Mouse (Mus musculus): ENCODE results near the gene Pde4d. TPM values are rescaled to one million over a fixed set of nuclear protein-coding genes. Genes with fewer than 3 reads are reported as not detected.

Pde4d gene
- polyA plus RNA-seq, 1 experiment from 2014 or later, result 32.1 TPM

DNA sequence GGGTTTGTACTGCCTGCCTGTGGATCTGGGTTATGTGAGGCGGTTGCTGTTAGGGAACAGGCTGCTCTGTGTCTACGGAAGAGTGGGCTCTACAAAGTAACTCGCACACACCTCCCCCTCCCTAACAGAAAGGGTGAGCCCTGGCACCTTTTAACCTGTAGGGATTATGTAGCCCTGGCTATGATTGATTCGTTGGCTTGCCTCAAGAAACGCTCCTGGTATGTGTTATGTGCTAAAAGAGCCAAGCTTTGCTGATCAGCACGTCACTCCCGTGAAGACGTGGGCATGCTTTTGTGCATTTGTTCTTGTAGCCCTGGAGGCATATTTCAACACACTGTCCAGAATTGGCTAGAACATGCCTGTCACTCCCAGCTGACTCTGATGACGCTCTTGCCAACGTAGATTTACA is 828.8 kb downstream of the Pde4d start:
- Histone ChIP-seq H3K36me3 (ENCODE audit: control insufficient read depth, insufficient read depth, low read length) (no peaks in the 10 kb centered on the region), H3K4me2 (ENCODE audit: low read depth, low read length) (no peak overlapping the region), H3K4me3 (ENCODE audit: low read depth, low read length) (no peak overlapping the region), H3K4me1 (ENCODE audit: control insufficient read depth, insufficient read depth, low read length) (no peaks in the 10 kb centered on the region), H3K27ac (ENCODE audit: low read depth, low read length) (no peak overlapping the region), H3K9me3 (ENCODE audit: control insufficient read depth, low read length) (0 out of 2 replicates have a peak, but pooled peaks cover 3% of the 10 kb centered on the region), H3K27me3 (ENCODE audit: control insufficient read depth, insufficient read depth, low read length) (no peaks in the 10 kb centered on the region), H3K9ac (replicated peaks; ENCODE audit: low read depth, low read length) (no peak overlapping the region)
- WGBS, result 63% methylated on average over 10 of the region's 10 CpGs
- ATAC-seq (ENCODE audit: low read depth), result no peak; the same call in 1 of the 2 replicates

GRCm38 (mm10) chr13:109279211-109279610 is 829.5 kb downstream of the Pde4d start:
- H3K36me3 ChIP-seq (ENCODE audit: control insufficient read depth, insufficient read depth, low read length), result no peaks in the 10 kb centered on the region
- H3K27me3 ChIP-seq (ENCODE audit: control insufficient read depth, insufficient read depth, low read length), result no peaks in the 10 kb centered on the region
- no peaks in the 10 kb centered on the region for H3K4me1 ChIP-seq (ENCODE audit: control insufficient read depth, insufficient read depth, low read length)
- H3K4me2 ChIP-seq (ENCODE audit: low read depth, low read length), result no peak overlapping the region
- H3K9ac ChIP-seq (replicated peaks; ENCODE audit: low read depth, low read length), result no peak overlapping the region
- no peak for ATAC-seq (ENCODE audit: low read depth)
- H3K4me3 ChIP-seq (ENCODE audit: low read depth, low read length), result no peak overlapping the region
- H3K9me3 ChIP-seq (ENCODE audit: control insufficient read depth, low read length), result 0 out of 2 replicates have a peak, but pooled peaks cover 3% of the 10 kb centered on the region
- WGBS, result 80% methylated on average over 6 of the region's 6 CpGs
- H3K27ac ChIP-seq (ENCODE audit: low read depth, low read length), result no peak overlapping the region

DNA sequence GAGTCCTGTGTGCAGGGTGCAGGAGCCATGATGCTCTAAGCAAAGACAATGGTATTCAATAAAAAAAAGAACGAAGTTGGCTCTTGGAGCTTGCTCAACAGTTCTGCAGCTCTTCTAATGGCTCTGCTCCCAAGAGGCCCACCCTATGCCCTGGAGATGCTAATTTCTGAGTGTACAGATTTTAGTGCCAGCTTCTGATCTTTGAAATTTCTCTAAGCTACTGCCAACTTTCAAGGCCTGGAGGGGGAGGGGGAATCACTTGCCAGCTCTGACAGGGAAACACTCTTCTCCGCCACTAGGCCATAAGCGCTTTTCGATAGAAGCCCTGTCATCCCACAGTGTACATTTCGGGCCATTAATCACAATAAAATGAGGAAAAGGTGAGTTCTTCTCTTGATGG is 830.7 kb downstream of the Pde4d start:
- H3K27me3 ChIP-seq (ENCODE audit: control insufficient read depth, insufficient read depth, low read length), result no peaks in the 10 kb centered on the region
- no peaks in the 10 kb centered on the region for H3K9me3 ChIP-seq (ENCODE audit: control insufficient read depth, low read length)
- 95% methylated on average over 5 of the region's 5 CpGs for WGBS
- H3K4me2 ChIP-seq (ENCODE audit: low read depth, low read length), result no peak overlapping the region
- H3K4me3 ChIP-seq (ENCODE audit: low read depth, low read length), result no peak overlapping the region
- H3K36me3 ChIP-seq (ENCODE audit: control insufficient read depth, insufficient read depth, low read length), result no peaks in the 10 kb centered on the region
- no peaks in the 10 kb centered on the region for H3K4me1 ChIP-seq (ENCODE audit: control insufficient read depth, insufficient read depth, low read length)
- H3K9ac ChIP-seq (replicated peaks; ENCODE audit: low read depth, low read length), result no peak overlapping the region
- no peak overlapping the region for H3K27ac ChIP-seq (ENCODE audit: low read depth, low read length)
- no peak for ATAC-seq (ENCODE audit: low read depth)

- Histone ChIP-seq H3K4me3 (ENCODE audit: low read depth, low read length) (no peak overlapping the region), H3K27me3 (ENCODE audit: control insufficient read depth, insufficient read depth, low read length) (no peaks in the 10 kb centered on the region), H3K9ac (replicated peaks; ENCODE audit: low read depth, low read length) (no peak overlapping the region), H3K27ac (ENCODE audit: low read depth, low read length) (no peak overlapping the region), H3K4me1 (ENCODE audit: control insufficient read depth, insufficient read depth, low read length) (no peaks in the 10 kb centered on the region), H3K36me3 (ENCODE audit: control insufficient read depth, insufficient read depth, low read length) (no peaks in the 10 kb centered on the region), H3K9me3 (ENCODE audit: control insufficient read depth, low read length) (no peaks in the 10 kb centered on the region), H3K4me2 (ENCODE audit: low read depth, low read length) (no peak overlapping the region)
- 85% methylated on average over 6 of the region's 6 CpGs for WGBS
- ATAC-seq (ENCODE audit: low read depth), result no peak
These were observed 837.7 kb downstream of the Pde4d start for GRCm38 (mm10) chr13:109287465-109287864.

DNA sequence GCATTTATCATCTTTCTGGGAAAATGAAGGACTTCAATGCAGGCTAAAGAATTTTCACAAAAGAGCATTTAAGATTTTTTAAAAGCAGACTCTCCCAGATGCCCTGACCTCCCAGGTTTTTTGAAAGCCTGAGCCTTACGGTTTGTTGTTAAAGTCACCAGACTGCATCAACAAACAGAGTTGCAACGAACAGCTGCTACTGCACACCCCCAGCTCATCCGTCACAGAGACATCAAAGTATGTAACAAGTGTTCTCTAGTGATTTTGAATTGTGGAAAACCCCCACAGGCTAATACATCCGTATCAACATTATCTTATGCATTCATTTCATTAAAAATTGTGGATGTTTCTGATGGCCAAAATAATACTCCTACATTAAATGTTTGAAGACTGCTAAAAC is 841.2 kb downstream of the Pde4d start:
- no peak overlapping the region for H3K9ac ChIP-seq (replicated peaks; ENCODE audit: low read depth, low read length)
- H3K27ac ChIP-seq (ENCODE audit: low read depth, low read length), result no peak overlapping the region
- no peak overlapping the region for H3K4me2 ChIP-seq (ENCODE audit: low read depth, low read length)
- WGBS, result 22% methylated on average over 4 of the region's 4 CpGs
- no peaks in the 10 kb centered on the region for H3K4me1 ChIP-seq (ENCODE audit: control insufficient read depth, insufficient read depth, low read length)
- H3K27me3 ChIP-seq (ENCODE audit: control insufficient read depth, insufficient read depth, low read length), result no peaks in the 10 kb centered on the region
- ATAC-seq (ENCODE audit: low read depth), result no peak
- H3K36me3 ChIP-seq (ENCODE audit: control insufficient read depth, insufficient read depth, low read length), result no peaks in the 10 kb centered on the region
- no peaks in the 10 kb centered on the region for H3K9me3 ChIP-seq (ENCODE audit: control insufficient read depth, low read length)
- H3K4me3 ChIP-seq (ENCODE audit: low read depth, low read length), result no peak overlapping the region

GRCm38 (mm10) chr13:109293011-109293410 is 843.3 kb downstream of the Pde4d start:
- Histone ChIP-seq H3K4me1 (ENCODE audit: control insufficient read depth, insufficient read depth, low read length) (no peaks in the 10 kb centered on the region), H3K27me3 (ENCODE audit: control insufficient read depth, insufficient read depth, low read length) (no peaks in the 10 kb centered on the region), H3K36me3 (ENCODE audit: control insufficient read depth, insufficient read depth, low read length) (no peaks in the 10 kb centered on the region), H3K4me3 (ENCODE audit: low read depth, low read length) (no peak overlapping the region), H3K9ac (replicated peaks; ENCODE audit: low read depth, low read length) (no peak overlapping the region), H3K9me3 (ENCODE audit: control insufficient read depth, low read length) (no peaks in the 10 kb centered on the region), H3K27ac (ENCODE audit: low read depth, low read length) (no peak overlapping the region), H3K4me2 (ENCODE audit: low read depth, low read length) (no peak overlapping the region)
- no peak for ATAC-seq (ENCODE audit: low read depth)

DNA sequence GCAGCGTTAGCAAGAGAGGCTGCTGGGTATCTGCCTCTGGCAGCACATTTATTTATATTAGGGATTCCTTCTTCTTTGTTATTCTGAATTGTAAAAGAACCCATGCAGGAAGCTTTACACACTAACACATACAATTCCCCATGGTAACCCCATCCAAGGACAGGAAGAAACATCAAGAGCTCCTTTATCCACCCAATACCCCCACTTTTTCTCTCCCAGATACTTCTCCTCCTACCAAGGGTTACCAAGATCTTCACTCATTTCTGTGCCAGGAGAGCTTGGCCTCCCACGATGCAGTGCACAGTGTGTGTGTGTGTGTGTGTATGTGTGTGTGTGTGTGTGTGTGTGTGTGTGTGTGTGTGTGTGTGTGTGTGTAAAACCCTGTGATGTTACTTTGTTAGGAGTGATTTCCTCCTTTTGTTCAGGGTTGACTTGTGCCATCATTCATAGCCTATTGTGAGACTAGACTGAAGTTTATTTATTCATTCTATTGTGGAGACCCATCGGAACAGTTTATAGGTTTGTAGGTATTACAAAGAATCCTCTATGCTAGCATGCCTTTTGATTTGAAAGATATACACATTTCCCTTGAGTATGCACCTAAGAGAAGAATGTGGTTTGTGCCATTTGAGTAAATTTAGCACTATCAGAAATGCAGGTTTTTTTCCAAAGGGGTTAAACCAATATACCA is 846.7 kb downstream of the Pde4d start:
- Histone ChIP-seq H3K4me3 (ENCODE audit: low read depth, low read length) (no peak overlapping the region), H3K9me3 (ENCODE audit: control insufficient read depth, low read length) (no peaks in the 10 kb centered on the region), H3K4me2 (ENCODE audit: low read depth, low read length) (no peak overlapping the region), H3K36me3 (ENCODE audit: control insufficient read depth, insufficient read depth, low read length) (no peaks in the 10 kb centered on the region), H3K4me1 (ENCODE audit: control insufficient read depth, insufficient read depth, low read length) (no peaks in the 10 kb centered on the region), H3K27me3 (ENCODE audit: control insufficient read depth, insufficient read depth, low read length) (no peaks in the 10 kb centered on the region), H3K27ac (ENCODE audit: low read depth, low read length) (no peak overlapping the region), H3K9ac (replicated peaks; ENCODE audit: low read depth, low read length) (no peak overlapping the region)
- peak; percentile 60; the same call in 1 of the 2 replicates for ATAC-seq (ENCODE audit: low read depth)
- 12% methylated on average over 3 of the region's 3 CpGs for WGBS

DNA sequence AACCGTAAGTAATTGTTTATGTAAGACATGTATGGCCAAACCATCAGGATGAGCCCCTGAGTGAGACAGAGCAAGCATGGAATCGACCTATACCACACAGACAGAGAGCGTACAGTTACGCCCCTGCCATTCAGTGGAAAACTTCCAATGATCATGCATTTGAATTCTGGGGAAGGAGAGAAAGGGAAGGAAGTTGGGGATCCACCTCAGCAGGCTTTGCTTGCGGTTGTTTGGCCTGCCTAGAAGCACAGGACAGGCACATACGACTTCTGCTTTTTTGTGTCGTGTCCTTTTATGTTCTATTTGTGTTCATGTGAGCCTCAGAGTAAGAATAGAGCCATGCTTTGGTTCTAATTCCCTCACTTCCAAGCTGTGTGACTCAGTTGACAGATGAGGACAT is 849.1 kb downstream of the Pde4d start:
- no peak overlapping the region for H3K27ac ChIP-seq (ENCODE audit: low read depth, low read length)
- H3K9me3 ChIP-seq (ENCODE audit: control insufficient read depth, low read length), result no peaks in the 10 kb centered on the region
- H3K4me3 ChIP-seq (ENCODE audit: low read depth, low read length), result no peak overlapping the region
- H3K4me1 ChIP-seq (ENCODE audit: control insufficient read depth, insufficient read depth, low read length), result no peaks in the 10 kb centered on the region
- 86% methylated on average over 7 of the region's 7 CpGs for WGBS
- no peaks in the 10 kb centered on the region for H3K27me3 ChIP-seq (ENCODE audit: control insufficient read depth, insufficient read depth, low read length)
- no peak overlapping the region for H3K9ac ChIP-seq (replicated peaks; ENCODE audit: low read depth, low read length)
- ATAC-seq (ENCODE audit: low read depth), result no peak
- H3K36me3 ChIP-seq (ENCODE audit: control insufficient read depth, insufficient read depth, low read length), result no peaks in the 10 kb centered on the region
- no peak overlapping the region for H3K4me2 ChIP-seq (ENCODE audit: low read depth, low read length)

DNA sequence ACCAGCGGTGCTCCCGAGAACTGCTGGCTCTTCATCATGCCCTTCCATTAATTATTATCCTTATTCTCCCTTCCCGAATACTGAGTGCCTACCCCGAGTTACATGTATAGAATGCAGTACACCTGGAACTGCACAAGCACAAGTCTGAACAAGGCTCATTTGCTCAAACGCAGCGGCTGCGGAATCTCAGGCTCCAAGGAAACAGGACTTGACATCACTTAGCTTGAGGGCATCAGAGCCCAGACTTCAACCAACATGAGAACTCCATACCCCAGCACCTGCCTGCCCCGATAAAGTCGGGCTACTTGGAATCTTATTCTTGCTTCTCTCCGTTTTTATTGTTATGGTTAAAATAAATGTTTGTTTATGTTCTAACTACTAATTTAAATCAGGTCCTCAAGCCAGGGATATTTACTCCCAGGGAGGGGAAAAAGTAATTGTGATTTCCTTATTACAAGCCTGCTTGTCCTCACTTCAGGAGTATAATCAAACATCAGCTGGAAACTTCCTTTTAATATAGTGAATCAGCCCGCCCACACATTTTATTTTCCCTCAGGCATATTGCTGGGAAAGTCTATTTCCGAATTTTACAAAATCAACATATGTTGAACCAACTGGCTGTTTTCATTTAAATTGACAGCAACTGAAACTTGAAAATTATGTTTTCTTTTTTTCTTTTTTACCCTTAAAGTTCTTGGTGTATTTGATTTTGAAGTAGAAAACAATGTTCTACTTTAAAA is 849.9 kb downstream of the Pde4d start:
- Histone ChIP-seq H3K4me1 (ENCODE audit: control insufficient read depth, insufficient read depth, low read length) (no peaks in the 10 kb centered on the region), H3K4me2 (ENCODE audit: low read depth, low read length) (no peak overlapping the region), H3K4me3 (ENCODE audit: low read depth, low read length) (no peak overlapping the region), H3K9ac (replicated peaks; ENCODE audit: low read depth, low read length) (no peak overlapping the region), H3K9me3 (ENCODE audit: control insufficient read depth, low read length) (no peaks in the 10 kb centered on the region), H3K27ac (ENCODE audit: low read depth, low read length) (no peak overlapping the region), H3K27me3 (ENCODE audit: control insufficient read depth, insufficient read depth, low read length) (no peaks in the 10 kb centered on the region), H3K36me3 (ENCODE audit: control insufficient read depth, insufficient read depth, low read length) (no peaks in the 10 kb centered on the region)
- WGBS, result 85% methylated on average over 12 of the region's 12 CpGs
- ATAC-seq (ENCODE audit: low read depth), result no peak

Measured in neural tube, embryonic 14.5 days (tissue).